Mouse (Mus musculus) G1E (cell line): ENCODE results near the gene Ccl27a.

Experiments used
- CTCF ChIP-seq: IDR thresholded peaks from 2 replicates; pipeline ENCODE4 v1.5.1; 2012; ENCODE audit warnings: low read depth, low read length, inconsistent platforms, mixed read lengths
- GATA1 ChIP-seq: IDR thresholded peaks from 2 replicates; pipeline ENCODE4 v1.6.1; 2012; ENCODE audit warnings: borderline replicate concordance, low read length, inconsistent platforms, mixed read lengths
- GATA2 ChIP-seq: IDR thresholded peaks from 2 replicates; pipeline ENCODE4 v1.6.1; 2012; ENCODE audit warnings: low read depth, low read length, inconsistent platforms, borderline replicate concordance
- POLR2AphosphoS5 ChIP-seq: IDR thresholded peaks from 2 replicates; pipeline ENCODE4 v1.6.1; 2012; ENCODE audit warnings: low read depth, low read length, inconsistent platforms; ENCODE audit not compliant: insufficient replicate concordance
- TAL1 ChIP-seq: conservative IDR thresholded peaks from 2 replicates; pipeline ENCODE4 v1.6.1; 2012; ENCODE audit warnings: low read depth, low read length, inconsistent platforms, mixed read lengths

GRCm38 (mm10) chr4:41759206-41759605 lies 14.8 kb downstream of the Ccl27a start:
- no peak for TF ChIP-seq CTCF
- no peak for TF ChIP-seq GATA2
- no peak for TF ChIP-seq POLR2AphosphoS5
- TF ChIP-seq TAL1: no peak
- TF ChIP-seq GATA1: no peak
